Mouse (Mus musculus) lung, adult 2 months (tissue): ENCODE results near the gene Ptgir.

Source experiments
- CTCF ChIP-seq: fragments of 200-500 bp; IDR thresholded peaks from 2 replicates; pipeline ENCODE4 v1.5.1; 2011; ENCODE audit warnings: mild to moderate bottlenecking, low read length, control low read depth; ENCODE audit not compliant: insufficient read depth
- POLR2A ChIP-seq: fragments of 200-500 bp; IDR thresholded peaks from 2 replicates; pipeline ENCODE4 v1.6.1; 2011; ENCODE audit warnings: low read depth, mild to moderate bottlenecking, control low read depth, low read length, borderline replicate concordance; ENCODE audit errors: extremely low read depth

GRCm38 (mm10) chr7:16895511-16895910 is 10.8 kb upstream of the Ptgir start:
- TF ChIP-seq CTCF (no peak), POLR2A (no peak)
